Mouse (Mus musculus): Measurements from ENCODE around the gene Agap1. TPM values are rescaled to one million over a fixed set of nuclear protein-coding genes. Genes with fewer than 3 reads are reported as not detected.

Gene Agap1
- total RNA-seq, 2 experiments from 2014 or later: 16.5 to 26.3 TPM

- intact Hi-C loops (cut with DNase I): no loop called here
- no peak for DNase-seq
Observed at GRCm38 (mm10) chr1:89865787-89866186, 411.2 kb downstream of the Agap1 start.

GRCm38 (mm10) chr1:89867847-89868246, 413.2 kb downstream of the Agap1 start:
- intact Hi-C loops (cut with DNase I): no loop called here
- no peak for DNase-seq

GRCm38 (mm10) chr1:89870134-89870905, 415.7 kb downstream of the Agap1 start:
- intact Hi-C loops (cut with DNase I): no loop called here
- no peak for DNase-seq

GRCm38 (mm10) chr1:89870906-89871211, 416.3 kb downstream of the Agap1 start:
- no peak for DNase-seq
- intact Hi-C loops (cut with DNase I): no loop called here

- intact Hi-C loops (cut with DNase I): no loop called here
- DNase-seq: peak in 1 of 2 experiments; percentile 29
Observed at GRCm38 (mm10) chr1:89876346-89877072, 421.9 kb downstream of the Agap1 start.

- DNase-seq: no peak
- intact Hi-C loops (cut with DNase I): no loop called here
Observed at GRCm38 (mm10) chr1:89878496-89878895, 423.9 kb downstream of the Agap1 start.

DNA sequence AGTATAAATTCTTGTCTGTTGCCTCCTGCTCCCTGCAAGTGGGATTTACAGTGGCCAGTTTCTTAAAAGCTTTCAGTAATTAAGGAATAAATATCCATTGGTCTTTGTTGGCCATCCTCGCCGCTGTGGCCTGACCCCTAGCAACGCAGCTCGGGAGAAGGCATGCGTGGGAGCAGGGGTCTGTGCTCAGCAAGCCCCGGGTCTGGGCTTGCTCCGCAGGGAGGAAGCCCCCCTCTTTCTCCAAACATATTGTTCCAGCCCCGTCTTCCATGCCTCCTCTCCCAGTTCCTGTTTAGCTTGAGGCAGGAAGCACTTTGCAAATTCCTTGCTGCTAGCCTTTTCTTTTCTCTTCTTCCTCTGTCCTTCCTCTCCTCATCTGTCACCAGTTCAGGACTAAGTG, 425.6 kb downstream of the Agap1 start:
- intact Hi-C loops (cut with DNase I): no loop called here
- DNase-seq: no peak

GRCm38 (mm10) chr1:89880834-89881233, 426.2 kb downstream of the Agap1 start:
- intact Hi-C loops (cut with DNase I): no loop called here
- no peak for DNase-seq

- no peak for DNase-seq
- intact Hi-C loops (cut with DNase I): no loop called here
Observed at GRCm38 (mm10) chr1:89884335-89884734, 429.7 kb downstream of the Agap1 start.

GRCm38 (mm10) chr1:89885696-89886095, 431.1 kb downstream of the Agap1 start:
- intact Hi-C loops (cut with DNase I): no loop called here
- DNase-seq: no peak

DNA sequence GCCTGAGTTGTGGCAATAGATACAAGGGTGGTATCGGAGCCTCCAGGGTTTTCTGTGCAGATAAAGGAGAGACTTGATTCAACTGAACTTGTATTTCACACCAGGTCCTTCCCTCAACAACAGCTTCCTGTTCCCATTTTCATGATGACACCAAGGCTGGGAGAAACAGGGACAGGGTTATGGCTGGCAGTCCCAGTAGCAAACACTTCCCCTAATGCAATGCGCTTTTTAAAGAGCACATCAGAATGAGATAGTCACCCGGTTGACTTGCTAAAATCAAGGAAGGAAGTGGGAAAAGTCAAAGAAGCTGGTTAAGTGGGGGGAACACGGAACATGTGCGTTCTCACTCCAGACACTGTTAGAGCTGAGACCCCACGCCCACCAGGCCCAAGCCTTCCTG, 436.8 kb downstream of the Agap1 start:
- intact Hi-C loops (cut with DNase I): no loop called here
- no peak for DNase-seq

- intact Hi-C loops (cut with DNase I): no loop called here
- DNase-seq: no peak
Observed at GRCm38 (mm10) chr1:89892281-89892680, 437.7 kb downstream of the Agap1 start.

- DNase-seq: no peak
Observed at GRCm38 (mm10) chr1:89895801-89896200, 441.2 kb downstream of the Agap1 start.

DNA sequence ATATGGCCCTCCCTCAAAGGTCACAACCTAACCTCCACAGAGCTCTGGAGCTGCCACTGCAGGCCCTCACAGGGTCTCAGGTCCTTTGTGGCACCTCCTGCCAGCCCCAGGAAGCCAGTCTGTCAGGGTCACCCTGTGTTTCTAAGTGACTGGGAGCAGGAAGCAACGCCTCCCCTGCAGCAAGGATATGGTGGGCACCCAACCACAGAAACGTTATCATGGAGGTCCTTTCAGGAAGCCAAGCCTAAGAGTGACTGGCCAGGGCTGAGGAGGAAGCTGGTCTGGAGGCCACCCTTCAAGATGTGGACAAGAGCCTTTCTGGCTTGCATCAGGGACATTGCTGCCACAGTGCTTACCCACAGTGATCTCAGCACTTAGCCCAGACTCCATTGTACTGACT, 444.4 kb downstream of the Agap1 start:
- intact Hi-C loops (cut with DNase I): no loop called here
- DNase-seq: no peak

More at GRCm38 (mm10) chr1:89895801-89896200, 441.2 kb downstream of the Agap1 start:
- intact Hi-C loops (cut with DNase I): no loop called here

- intact Hi-C loops (cut with DNase I): no loop called here
- no peak for DNase-seq
Observed at GRCm38 (mm10) chr1:89899761-89900445, 445.3 kb downstream of the Agap1 start.

DNA sequence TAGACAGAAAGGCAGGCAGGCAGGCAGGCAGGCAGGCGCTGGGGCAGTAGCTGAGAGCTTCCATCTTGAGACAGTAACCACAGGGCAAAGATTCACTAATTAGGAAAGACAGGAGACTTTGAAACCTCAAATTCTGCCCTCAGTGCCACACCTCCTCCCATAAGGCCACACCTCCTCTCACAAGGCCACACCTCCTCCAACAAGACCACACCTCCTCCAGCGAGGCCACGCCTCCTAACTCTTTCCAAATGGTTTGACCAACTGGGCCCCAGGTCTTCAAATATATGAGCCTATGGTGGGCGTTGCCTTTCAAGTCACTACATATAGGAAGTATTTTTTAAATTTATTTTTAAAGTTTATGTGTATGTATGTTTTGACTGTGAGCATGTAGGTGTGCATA, 446.8 kb downstream of the Agap1 start:
- no peak for DNase-seq
- intact Hi-C loops (cut with DNase I): no loop called here

GRCm38 (mm10) chr1:89902236-89902635, 447.6 kb downstream of the Agap1 start:
- DNase-seq: no peak
- intact Hi-C loops (cut with DNase I): no loop called here

- intact Hi-C loops (cut with DNase I): no loop called here
- DNase-seq: no peak
Observed at GRCm38 (mm10) chr1:89902641-89903040, 448.0 kb downstream of the Agap1 start.

DNA sequence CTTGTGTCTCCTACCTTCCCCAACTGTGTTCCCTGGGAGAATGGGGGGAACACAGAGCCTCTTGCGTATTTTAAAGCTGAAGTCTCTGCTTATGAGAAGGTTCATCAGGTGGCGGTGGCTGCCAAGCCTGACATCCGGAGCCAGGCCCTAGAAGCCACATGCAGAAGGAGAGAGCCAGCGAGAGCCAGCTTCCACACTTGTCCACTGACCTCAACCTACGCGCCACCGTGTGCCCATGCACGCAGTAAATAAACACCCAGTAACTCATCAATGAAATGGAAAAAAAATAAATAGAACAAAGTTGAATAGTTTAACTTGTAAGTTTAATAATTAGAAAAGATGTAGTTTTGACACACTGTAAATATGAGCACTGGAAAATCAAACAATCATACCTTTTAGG, 455.2 kb downstream of the Agap1 start:
- intact Hi-C loops (cut with DNase I): no loop called here
- DNase-seq: no peak

DNA sequence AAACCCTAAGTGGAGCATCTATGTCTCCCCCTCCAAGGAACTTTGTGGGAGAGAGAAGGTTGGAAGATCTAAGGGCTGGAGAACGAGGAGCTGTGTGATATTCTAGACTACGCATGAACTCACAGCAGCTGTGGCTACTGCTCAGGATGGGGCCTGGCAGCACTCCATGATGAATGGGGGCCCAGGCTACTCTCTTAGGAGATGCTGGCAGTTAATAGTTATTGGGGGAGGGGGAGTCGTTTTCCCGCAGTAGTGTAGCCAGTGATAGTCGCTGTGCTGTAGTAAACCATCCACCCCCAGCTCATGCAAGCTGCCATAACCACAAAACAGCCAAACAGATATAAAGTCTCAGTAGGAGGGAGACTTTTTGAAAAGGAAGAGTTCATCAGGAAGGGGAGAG, 457.8 kb downstream of the Agap1 start:
- intact Hi-C loops (cut with DNase I): no loop called here
- DNase-seq: no peak

GRCm38 (mm10) chr1:89913611-89914010, 459.0 kb downstream of the Agap1 start:
- no peak for DNase-seq
- intact Hi-C loops (cut with DNase I): no loop called here

- intact Hi-C loops (cut with DNase I): no loop called here
Observed at GRCm38 (mm10) chr1:89918111-89918510, 463.5 kb downstream of the Agap1 start.

More at GRCm38 (mm10) chr1:89918111-89918510, 463.5 kb downstream of the Agap1 start:
- no peak for DNase-seq

All from gastrocnemius, postnatal 36 days (tissue).